Mouse (Mus musculus): ENCODE data around the gene Islr.

DNA sequence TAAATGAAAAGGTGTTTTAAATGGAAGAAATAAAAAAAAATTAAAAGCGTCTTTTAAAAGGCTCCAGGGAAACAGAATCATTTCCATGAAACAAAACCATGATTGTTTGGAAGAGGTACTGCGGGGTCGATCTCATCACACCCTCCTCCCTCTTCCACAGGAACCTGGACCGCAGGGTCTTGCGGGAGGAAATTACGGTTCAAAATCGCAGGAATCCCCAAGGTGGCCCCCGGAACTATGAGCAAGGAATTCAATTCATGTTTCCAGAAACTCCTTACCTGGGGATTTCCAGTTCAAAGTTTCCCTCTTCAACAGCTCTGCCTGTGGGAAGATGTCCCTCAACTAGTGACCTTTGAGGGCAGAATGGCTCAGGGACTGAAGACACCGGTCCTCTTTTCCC, 90.1 kb downstream of the Islr start:
- no peak for TF ChIP-seq CTCF (IDR thresholded peaks at IDR 0.05; ENCODE audit: extremely low read depth, insufficient read depth, insufficient read length, insufficient replicate concordance)
- TF ChIP-seq POLR2A (IDR thresholded peaks at IDR 0.05; ENCODE audit: low read depth, low read length) = no peak
